Mouse (Mus musculus): ENCODE data around the gene Fto. TPM values are rescaled to one million over a fixed set of nuclear protein-coding genes. Genes with fewer than 3 reads are reported as not detected.

Gene Fto
- polyA plus RNA-seq, 1 experiment: 39.7 TPM

DNA sequence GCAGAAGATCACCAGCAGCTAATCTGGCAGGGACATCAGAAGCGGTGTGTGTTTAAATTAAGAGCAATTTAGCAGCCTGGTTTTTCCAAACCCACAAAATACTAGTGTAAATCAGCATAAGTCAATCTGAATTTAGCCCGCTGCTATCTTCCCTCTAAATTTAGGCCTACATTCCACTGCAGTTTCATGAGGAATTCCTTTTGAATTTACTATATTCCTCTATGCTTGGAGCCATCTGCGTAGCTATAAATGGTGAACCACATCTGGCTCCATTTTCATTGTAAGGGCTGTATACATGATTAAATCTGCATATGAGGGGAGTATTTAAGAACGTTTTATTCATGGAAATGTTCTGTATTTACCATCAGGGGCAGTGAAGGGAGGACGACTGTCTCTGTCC lies 30.7 kb upstream of the Fto start:
- TF ChIP-seq CTCF (IDR thresholded peaks at IDR 0.05; ENCODE audit: insufficient read depth, low read length) (no peak), POLR2A (IDR thresholded peaks at IDR 0.05; ENCODE audit: borderline replicate concordance, extremely low read depth, low read depth, low read length) (no peak)

DNA sequence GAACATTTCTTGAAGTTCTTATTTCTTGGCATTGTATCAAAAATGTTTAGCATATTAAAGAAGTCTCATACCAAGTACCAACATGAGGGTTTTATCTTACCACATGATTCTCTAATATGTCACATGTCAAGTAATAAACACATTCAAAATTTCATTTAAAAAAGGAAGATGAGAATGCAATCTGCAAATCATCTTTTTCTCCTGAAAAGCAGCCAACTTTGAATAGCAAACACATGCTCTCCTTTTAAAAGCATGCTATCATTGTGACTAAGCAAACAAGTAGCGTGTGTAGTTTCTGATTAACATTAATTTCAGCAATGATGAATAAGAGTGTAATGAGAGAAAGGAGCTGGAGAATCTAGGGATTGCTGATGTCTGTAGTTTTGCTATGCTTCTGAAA lies 29.5 kb upstream of the Fto start:
- Histone ChIP-seq H3K4me1 (ENCODE audit: control insufficient read depth, insufficient read depth, low read length) (peaks cover 4% of the 10 kb centered on the region; the same call in 1 of the 2 replicates), H3K4me3 (replicated peaks; ENCODE audit: extremely low read depth, low read depth, low read length) (no peak overlapping the region)
- no peak for TF ChIP-seq CTCF (IDR thresholded peaks at IDR 0.05; ENCODE audit: insufficient read depth, low read length)
- TF ChIP-seq POLR2A (IDR thresholded peaks at IDR 0.05; ENCODE audit: borderline replicate concordance, extremely low read depth, low read depth, low read length): no peak
- DNase-seq: no peak
- 56% methylated on average over 1 of the region's 1 CpGs for WGBS

More for the DNA sequence above, 30.7 kb upstream of the Fto start:
- Histone ChIP-seq H3K4me1 (ENCODE audit: control insufficient read depth, insufficient read depth, low read length) (peaks cover 4% of the 10 kb centered on the region; the same call in 1 of the 2 replicates), H3K4me3 (replicated peaks; ENCODE audit: extremely low read depth, low read depth, low read length) (no peak overlapping the region)
- no peak for DNase-seq
- WGBS: 85% methylated on average over 5 of the region's 5 CpGs

DNA sequence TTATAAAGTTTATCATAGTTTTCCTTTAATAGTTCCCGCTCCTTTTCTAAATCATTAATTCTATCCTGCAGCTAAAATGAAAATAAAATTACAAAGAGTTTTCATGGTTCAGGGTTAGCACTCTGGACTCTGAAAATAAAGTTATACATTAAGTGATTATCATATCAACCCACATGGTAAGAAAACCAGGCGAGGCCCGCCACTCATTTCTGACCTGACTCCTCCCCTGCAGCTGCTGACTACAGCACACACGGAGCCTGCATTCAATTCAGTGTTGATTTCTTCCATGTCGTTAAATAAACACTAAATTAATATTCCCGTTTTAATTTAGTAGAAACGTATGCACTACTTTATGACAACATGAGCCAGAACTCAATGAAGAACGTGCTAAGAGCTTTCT lies 27.1 kb upstream of the Fto start:
- H3K4me3 ChIP-seq (replicated peaks; ENCODE audit: extremely low read depth, low read depth, low read length): no peak overlapping the region
- 92% methylated on average over 8 of the region's 8 CpGs for WGBS
- no peak for TF ChIP-seq CTCF (IDR thresholded peaks at IDR 0.05; ENCODE audit: insufficient read depth, low read length)
- no peak for TF ChIP-seq POLR2A (IDR thresholded peaks at IDR 0.05; ENCODE audit: borderline replicate concordance, extremely low read depth, low read depth, low read length)
- no peak for DNase-seq
- peaks cover 3% of the 10 kb centered on the region; the same call in 1 of the 2 replicates for H3K4me1 ChIP-seq (ENCODE audit: control insufficient read depth, insufficient read depth, low read length)

DNA sequence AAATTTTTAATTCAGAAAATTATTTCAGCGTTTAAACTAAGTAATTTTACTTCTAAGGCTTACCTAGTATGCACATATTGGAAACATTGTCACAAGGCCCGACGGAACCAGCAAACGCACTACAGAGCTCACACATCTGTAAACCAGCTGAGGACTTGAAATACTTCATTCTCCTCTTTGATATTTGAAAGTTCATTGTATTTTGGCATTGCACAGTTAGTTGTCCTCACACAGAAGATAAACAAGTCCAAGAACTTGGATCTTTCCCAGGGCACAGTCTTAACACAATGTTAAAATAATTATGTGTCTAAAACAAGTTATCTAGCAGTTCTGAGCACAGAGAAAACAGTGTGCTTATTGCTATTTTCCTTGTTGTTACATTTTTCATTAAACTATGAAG lies 22.7 kb upstream of the Fto start:
- no peak for DNase-seq
- TF ChIP-seq CTCF (IDR thresholded peaks at IDR 0.05; ENCODE audit: insufficient read depth, low read length): no peak
- TF ChIP-seq POLR2A (IDR thresholded peaks at IDR 0.05; ENCODE audit: borderline replicate concordance, extremely low read depth, low read depth, low read length): no peak

DNA sequence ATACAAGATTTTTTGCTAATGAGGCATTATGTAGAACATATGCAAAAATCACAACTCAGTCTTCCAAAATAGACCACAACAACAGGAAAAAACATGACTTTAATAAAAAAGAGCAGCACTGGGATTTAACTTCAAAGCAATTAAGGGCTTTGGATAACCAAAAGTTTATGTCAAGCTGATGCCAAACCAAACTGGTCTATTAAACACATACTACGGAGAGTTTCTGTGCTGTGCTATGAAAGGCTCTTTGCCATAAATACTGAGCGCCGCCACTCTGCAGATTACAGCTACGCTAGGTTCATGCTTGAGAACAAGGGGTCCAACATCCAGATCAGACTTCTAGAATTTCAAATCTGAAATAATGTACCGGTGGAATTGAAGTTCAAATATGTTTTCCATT lies 17.5 kb upstream of the Fto start:
- DNase-seq: no peak
- no peak for TF ChIP-seq CTCF (IDR thresholded peaks at IDR 0.05; ENCODE audit: insufficient read depth, low read length)
- no peak for TF ChIP-seq POLR2A (IDR thresholded peaks at IDR 0.05; ENCODE audit: borderline replicate concordance, extremely low read depth, low read depth, low read length)
- WGBS: 96% methylated on average over 5 of the region's 5 CpGs
- Histone ChIP-seq H3K4me1 (ENCODE audit: control insufficient read depth, insufficient read depth, low read length) (no peaks in the 10 kb centered on the region), H3K4me3 (replicated peaks; ENCODE audit: extremely low read depth, low read depth, low read length) (no peak overlapping the region)

More for the DNA sequence above, 22.7 kb upstream of the Fto start:
- 70% methylated on average over 4 of the region's 4 CpGs for WGBS
- no peak overlapping the region for H3K4me3 ChIP-seq (replicated peaks; ENCODE audit: extremely low read depth, low read depth, low read length)
- no peaks in the 10 kb centered on the region for H3K4me1 ChIP-seq (ENCODE audit: control insufficient read depth, insufficient read depth, low read length)

DNA sequence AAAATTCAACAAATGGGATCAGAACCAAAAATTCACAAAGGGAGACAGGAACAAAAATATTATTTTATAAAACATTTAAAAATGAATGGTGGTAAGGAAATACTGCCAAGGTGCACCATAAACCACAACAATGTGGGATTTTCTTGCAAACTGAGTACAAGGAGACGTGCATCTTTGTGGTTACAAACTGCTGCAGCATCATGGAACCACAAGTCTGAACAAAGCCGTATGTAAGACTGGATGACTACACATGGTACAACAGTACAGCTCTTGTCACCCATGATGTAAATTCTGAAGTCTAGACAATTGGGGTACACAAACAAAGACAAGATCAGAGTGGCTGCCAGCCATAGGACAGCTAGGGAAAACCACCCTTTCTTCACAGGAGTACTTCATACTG lies 14.7 kb upstream of the Fto start:
- Histone ChIP-seq H3K4me1 (ENCODE audit: control insufficient read depth, insufficient read depth, low read length) (no peaks in the 10 kb centered on the region), H3K4me3 (replicated peaks; ENCODE audit: extremely low read depth, low read depth, low read length) (no peak overlapping the region)
- 92% methylated on average over 2 of the region's 2 CpGs for WGBS
- DNase-seq: no peak
- TF ChIP-seq CTCF (IDR thresholded peaks at IDR 0.05; ENCODE audit: insufficient read depth, low read length) (no peak), POLR2A (IDR thresholded peaks at IDR 0.05; ENCODE audit: borderline replicate concordance, extremely low read depth, low read depth, low read length) (no peak)

DNA sequence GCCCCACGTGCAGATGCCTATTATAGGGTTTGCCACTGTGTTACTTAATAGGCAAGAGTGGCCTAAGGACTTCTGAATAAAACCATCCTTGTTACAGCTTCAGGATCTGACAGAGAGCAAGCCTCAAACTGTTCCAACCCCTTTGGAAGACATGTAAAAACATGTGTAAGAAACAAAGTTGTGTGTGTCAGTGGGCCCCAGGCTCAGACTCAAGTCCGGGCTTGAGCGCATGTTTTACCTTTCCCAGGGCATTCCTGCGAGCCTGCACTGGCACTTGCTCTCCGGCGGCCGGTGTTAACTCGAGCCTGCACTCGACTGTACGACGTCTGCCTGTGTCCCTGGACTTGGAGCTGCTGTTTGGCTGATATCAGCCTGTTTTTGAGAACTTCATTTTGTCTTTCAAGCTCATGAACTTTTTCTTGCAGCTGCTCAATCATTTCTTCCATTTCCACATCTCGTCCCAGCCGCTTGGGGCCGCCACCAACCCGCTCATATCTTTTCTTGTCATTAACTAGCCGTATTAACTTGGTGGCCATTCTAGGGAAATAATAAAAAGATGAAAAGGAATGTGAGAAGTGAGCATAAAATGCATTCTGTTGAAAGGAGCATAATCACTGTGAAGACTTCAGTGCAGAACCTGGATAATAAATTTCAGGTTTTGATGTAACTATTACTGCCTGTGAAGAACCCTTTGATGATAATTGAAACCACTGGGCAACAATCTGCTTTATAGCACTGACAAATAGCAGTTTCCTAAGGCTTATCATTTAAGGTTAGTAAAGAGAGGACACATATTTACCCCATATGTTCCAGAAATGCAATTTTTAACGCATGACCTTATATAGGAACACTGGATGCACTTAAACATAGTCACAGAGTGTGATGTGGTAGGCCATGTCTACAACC lies 8.6 kb upstream of the Fto start:
- Histone ChIP-seq H3K4me1 (ENCODE audit: control insufficient read depth, insufficient read depth, low read length) (no peaks in the 10 kb centered on the region), H3K4me3 (replicated peaks; ENCODE audit: extremely low read depth, low read depth, low read length) (no peak overlapping the region)
- no peak for DNase-seq
- no peak for TF ChIP-seq POLR2A (IDR thresholded peaks at IDR 0.05; ENCODE audit: borderline replicate concordance, extremely low read depth, low read depth, low read length)
- TF ChIP-seq CTCF (IDR thresholded peaks at IDR 0.05; ENCODE audit: insufficient read depth, low read length): no peak
- WGBS: 80% methylated on average over 17 of the region's 17 CpGs

DNA sequence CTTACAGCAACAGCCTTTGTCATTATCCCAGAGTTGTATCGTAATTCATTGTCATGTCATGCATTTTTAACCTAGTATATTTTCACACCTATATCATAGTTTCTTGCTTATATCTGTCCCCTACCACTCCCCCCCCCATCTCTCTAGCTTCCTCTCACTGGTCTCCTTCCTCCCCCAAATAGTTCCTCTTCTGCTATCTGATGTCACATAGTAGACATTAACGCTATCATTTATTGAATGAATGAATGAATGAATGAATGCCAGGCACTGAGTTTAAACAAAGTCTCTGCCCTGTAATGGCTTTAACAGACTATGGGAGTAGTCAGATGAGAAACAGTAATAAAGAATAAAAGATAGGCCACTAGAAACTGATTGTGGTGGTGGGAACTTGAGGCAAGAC lies 983 bp upstream of the Fto start:
- 69% methylated on average over 2 of the region's 2 CpGs for WGBS

DNA sequence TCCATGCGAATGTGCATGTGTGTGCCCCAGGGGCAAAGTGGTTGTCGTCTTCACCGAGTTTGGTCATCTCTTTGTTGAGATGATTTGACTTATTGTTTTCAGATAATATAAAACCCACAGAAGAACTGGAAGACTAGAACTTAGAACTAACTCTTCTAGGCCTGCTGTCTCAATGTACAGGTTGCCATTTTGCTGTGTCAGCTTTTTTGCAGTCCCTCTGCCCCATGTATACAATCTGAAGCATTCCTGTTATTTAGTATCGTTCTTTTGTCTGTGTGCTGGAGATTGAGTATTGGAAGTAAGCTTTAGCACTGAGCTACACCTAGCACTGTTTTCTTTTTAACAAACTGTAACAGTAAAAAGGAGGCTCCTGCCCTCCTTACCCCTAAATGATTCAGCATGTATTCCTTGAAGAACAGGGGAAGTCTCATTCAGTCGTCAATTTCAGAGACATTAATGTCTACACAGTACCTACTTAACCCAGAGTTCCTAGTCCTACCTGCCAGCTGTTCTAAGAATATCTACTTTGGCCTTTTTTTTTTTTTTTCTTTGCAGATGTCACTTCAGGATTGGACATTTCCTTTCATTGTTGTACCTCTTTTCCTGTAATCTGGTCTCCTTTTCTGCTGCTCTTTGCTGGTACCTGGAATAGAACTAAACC lies 4.4 kb downstream of the Fto start:
- DNase-seq: no peak
- H3K4me1 ChIP-seq (ENCODE audit: control insufficient read depth, insufficient read depth, low read length): no peaks in the 10 kb centered on the region; the same call in 1 of the 2 replicates
- TF ChIP-seq CTCF (IDR thresholded peaks at IDR 0.05; ENCODE audit: insufficient read depth, low read length) (no peak), POLR2A (IDR thresholded peaks at IDR 0.05; ENCODE audit: borderline replicate concordance, extremely low read depth, low read depth, low read length) (no peak)
- WGBS: 83% methylated on average over 5 of the region's 5 CpGs
- H3K4me3 ChIP-seq (replicated peaks; ENCODE audit: extremely low read depth, low read depth, low read length): no peak overlapping the region

More for the DNA sequence above, 983 bp upstream of the Fto start:
- Histone ChIP-seq H3K4me1 (ENCODE audit: control insufficient read depth, insufficient read depth, low read length) (no peaks in the 10 kb centered on the region; the same call in 1 of the 2 replicates), H3K4me3 (replicated peaks; ENCODE audit: extremely low read depth, low read depth, low read length) (no peak overlapping the region)
- no peak for DNase-seq
- TF ChIP-seq CTCF (IDR thresholded peaks at IDR 0.05; ENCODE audit: insufficient read depth, low read length) (no peak), POLR2A (IDR thresholded peaks at IDR 0.05; ENCODE audit: borderline replicate concordance, extremely low read depth, low read depth, low read length) (no peak)

Data from lung, adult 2 months (tissue).